Mouse (Mus musculus): ENCODE data around the gene Acd.

Acd gene

DNA sequence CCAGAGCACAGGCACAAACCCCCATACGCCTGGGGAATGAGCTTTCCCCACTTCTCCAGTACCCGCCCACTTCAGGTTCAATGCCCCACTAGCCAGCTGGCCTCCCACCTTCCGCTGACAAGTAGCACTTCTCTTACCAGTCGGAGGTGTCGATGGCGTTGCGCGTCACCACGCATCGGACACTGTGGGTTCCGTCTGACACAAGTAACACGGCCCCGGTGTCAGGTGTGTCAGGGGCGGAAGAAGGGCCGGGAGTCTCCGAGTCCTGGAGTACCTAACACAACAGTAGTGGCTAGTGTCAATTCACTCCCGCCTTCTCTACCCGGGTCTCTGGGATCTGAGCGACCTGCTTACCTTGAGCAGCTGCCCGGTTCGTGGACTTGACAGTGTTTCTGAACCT is 336 bp downstream of the Acd start:
- peak; percentile 62 for DNase-seq

DNA sequence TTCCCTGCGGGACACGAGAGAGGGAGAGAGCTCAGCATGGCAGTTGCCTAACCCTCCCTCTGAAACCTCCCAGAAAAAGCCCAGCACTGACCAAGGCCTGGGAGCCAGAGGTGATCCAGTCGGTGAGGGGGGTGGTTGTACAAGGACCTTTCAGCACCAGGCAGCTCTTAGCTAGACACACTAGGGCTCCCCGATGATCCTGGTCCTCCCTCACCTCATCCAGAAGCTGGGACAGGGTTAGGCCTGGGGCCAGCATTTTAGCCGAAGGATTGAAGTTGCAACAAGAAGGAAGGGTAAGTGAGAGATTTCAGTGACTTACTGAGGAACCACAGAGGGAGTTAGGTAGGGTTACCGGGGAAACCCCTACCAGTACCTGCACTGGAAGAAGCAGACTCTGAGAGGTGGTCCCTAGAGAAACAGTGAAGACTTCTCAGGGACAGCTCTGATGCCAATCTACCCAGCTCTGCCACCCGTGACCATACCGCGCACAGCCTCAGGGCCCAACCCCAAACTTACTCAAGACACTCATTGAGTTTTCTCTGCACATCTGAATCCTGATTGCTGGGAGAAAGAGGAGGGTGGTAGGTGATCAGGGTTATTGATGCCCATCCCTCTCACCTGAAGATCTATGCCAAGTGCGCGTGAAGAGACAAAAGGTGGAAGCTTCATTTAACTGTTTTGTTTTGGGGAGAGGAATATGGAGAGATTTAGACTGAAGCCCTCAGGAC is 1.2 kb downstream of the Acd start:
- no peak for DNase-seq

DNA sequence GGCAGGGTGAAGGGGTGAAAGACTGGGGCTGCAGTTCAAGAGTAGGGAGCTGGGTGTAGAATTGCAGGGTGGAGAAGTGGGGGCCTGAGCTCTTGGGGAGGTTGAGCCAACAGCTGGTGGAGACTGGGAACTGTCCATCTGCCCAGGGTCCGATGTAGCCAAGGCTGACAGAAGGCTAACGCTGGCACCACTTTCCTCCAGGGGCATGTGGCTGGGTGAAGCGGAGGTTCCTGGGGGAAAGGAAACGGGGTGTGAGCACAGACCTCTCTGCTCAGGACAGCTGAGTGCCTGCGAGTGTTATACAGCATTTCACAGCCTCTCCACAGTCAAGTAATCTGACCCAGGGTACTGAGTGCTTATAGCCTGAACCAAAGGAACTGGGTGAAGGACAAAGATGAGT is 2.2 kb downstream of the Acd start:
- no peak for DNase-seq

DNA sequence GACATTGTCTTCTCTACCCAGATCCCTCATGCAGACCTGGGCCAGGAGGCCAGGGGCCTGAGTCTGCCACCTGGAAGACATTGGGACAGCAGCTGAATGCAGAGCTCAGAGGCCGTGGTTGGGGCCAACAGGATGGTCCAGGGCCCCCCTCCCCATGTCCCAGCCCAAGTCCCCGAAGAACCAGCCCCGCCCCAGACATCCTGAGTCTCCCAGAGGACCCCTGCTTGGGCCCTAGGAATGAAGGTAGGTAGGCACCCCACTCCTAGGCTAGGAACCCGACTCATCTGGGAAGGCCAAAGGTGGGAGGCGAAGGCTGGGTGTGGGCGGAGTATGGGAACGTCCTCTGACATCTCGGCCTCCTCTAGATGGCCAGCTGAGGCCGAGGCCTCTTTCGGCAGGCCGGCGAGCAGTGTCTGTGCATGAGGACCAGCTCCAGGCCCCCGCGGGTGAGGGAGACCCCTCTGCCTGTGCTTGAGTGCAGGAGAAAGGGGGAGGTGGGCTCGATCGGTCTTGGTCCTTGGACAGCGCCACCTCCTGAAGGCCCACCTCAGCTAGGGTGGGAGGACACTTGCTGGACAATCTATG is 3.6 kb downstream of the Acd start:
- no peak for DNase-seq

DNA sequence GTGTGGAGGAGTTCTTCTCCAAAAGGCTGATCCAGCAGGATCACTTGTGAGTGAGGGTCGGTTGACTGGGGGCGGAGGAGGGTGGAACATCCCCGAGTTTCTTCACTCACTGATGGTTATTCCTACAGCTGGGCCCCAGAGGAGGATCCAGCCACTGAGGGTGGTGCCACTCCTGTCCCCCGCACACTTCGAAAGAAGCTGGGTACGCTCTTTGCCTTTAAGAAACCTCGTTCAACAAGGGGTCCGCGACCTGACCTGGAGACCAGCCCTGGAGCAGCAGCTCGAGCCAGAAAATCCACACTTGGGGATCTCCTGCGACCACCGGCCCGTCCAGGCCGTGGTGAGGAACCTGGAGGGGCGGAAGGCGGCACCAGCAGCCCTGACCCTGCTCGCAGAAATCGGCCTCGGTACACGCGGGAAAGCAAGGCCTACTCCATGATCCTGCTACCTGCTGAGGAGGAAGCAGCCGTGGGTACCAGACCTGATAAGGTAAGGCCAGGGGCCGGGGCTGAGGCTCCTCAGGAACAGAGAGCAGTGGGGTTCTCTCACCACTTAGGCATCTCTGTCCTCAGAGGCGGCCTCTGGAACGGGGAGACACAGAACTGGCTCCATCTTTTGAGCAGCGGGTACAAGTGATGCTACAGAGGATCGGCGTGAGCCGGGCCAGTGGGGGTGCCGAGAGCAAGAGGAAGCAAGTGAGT is 5.7 kb downstream of the Acd start:
- no peak for DNase-seq

DNA sequence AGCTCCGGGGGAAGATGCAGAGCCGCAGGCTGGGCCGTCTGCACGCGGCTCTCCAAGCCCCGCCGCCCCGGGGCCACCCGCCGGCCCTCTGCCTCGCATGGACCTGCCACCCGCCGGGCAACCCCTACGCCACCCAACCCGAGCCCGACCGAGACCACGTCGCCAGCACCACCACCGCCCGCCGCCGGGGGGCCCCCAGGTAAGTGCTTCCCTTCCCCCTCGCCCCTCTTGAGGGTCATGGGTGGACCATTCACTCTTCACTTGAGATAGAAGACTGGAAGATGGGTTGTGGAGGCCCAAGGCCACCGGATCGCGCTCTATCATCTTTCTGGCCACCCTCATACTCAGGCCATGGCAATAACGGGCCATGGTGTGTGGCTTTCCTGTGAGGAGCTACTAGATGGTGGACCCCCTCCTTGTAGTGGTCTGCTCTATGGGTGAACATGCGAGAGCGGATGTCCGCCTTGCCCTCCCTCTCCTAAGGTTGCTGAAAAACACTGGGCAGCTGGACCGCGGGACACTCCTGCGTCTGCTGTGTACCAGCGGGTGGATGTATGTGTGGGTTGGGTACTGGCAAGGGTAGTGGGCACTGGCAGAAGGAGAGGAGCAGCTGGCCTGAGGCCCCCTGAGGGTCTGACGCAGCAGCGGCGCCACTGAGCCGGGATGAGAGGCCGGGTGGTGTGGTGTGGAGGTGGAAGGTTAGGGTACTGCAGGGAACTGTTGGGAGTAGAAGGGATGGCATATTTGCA is 6.7 kb downstream of the Acd start:
- no peak for DNase-seq

DNA sequence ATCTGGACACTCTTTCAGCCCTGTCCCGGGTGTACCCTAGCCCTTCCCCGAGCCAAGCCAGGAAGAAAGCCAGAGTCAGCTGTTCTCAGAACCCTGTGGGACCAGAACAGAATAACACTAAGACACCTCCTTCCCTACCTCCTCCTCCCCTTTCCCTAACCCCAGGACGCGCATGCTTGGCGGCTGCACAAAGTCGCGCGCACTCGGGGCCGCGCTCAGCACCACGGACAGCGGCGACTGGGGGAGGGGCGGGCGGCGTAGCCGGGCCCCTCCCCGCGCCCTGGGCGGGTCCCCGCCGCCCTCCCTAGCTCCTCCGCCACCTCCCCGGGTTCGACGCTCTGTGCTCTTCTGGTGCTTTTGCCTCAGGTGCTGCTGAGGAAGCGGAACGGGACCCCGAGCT is 7.3 kb downstream of the Acd start:
- no peak for DNase-seq

DNA sequence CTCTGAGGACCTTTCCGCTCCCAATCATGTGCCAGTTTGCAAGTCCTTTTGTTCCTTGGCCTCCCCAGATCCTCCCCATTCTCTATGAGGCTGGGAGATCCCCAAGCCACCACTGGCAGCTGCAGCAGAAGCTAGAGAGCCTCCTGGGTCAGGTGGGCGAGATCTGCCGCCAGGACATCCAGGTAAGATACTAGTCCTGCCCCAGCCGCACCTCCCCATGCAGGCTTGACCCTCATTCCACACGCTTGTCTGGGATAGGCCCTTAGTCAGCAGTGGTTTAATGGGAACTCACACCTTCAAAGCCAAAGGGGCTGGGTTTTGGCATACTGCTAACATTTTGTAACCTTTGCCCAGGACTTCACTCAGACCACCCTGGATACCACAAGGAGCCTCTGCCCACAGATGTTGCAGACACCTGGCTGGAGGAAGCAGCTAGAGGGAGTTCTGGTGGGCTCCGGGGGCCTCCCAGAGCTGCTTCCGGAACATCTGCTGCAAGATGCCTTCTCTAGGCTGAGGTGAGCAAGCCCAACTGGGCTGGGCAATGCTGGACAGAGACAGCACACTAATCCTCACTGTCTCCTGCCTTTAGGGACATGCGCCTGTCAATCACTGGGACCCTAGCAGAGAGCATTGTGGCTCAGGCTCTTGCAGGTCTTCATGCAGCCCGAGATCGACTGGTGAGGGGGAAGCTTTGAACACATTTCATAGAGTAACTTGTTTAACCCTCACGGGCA is 8.3 kb downstream of the Acd start:
- DNase-seq: no peak

DNA sequence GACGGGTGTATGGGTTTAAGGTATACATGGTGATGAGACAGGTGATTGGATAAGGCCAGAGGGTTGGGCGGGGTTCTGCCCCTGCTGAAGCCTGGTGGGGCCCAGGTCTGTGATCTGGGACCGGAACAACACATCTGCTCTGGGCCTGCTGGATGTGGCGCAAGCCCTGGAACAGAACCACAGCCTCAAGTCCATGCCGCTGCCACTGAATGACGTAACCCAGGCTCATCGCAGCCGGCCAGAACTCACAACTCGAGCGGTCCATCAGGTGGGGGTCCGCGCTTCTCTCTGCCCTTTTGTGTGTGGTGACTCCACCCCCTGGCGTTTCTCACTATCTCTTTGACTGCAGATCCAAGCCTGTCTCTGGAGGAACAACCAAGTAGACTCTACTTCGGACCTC is 9.9 kb downstream of the Acd start:
- no peak for DNase-seq

DNA sequence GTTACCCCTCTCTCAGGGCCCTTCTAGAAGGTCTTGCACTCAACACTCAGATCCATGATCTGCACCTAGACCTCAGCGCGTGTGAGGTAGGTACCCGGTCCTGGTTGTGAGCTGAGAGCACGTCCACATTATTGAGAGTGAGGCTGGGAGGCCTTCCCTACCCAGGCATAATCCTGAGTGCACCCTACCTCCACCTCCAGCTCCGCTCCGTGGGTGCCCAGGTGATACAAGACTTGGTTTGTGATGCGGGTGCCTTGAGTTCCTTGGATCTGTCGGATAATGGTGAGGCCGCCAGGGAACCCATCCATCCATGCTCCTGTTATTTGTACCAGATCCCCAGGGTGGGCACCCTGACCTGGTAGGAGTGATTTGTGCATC is 10.9 kb downstream of the Acd start:
- no peak for DNase-seq

DNA sequence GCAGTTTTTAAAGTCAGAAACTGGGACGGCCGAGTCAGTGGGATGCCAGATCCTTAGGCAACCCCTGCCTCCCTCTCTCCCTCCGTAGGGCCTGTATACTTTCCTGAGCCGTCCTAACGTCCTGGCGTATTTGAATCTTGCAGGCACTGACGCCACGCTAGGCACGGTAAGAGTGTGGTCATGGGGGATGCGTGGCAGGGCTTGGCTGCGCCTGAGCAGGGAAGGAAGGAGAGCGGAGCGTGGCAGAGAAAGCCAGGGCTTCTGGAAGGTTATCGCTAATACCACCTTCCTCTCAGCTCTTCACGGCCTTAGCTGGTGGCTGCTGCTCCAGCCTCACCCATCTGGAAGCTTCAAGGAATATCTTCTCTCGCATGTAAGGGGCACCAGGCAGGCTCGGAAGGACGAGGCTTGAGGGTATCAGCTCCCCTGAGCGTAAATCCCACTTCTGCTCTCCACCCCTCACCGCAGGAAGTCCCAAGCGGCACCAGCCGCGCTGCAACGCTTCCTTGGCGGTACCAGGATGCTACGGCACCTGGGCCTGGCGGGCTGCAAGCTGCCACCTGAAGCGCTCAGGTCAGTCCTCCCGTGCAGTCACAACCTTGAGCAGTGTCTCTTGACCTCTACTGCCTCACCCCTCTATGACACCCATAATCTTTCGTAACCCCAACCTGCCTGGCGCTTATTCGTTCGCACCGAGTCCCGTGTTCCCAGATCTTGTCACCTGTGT is 11.5 kb downstream of the Acd start:
- DNase-seq: no peak

DNA sequence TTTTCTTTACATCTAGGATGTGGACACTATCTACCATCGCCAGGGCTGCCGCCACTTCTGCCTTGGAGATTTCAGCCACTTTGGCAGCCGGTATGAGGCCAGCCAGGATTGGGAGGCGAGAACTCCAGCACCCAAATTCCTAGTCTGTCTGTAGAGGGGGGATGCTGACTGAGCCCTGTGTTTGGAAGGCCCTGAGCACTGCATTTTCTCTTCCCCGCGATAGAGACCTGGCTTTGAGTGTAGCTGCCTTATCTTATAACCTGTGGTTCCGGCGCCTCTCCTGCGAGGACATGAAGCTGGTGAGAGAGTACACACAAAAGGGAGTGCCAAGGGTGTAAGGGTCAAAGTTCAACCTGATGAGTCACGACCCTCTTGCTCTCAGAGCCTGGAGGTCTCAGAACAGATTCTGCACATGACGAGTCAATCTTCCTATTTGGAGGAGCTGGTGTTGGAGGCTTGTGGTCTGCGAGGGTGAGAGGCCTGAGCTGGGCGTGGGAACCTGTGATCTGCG is 12.6 kb downstream of the Acd start:
- no peak for DNase-seq

DNA sequence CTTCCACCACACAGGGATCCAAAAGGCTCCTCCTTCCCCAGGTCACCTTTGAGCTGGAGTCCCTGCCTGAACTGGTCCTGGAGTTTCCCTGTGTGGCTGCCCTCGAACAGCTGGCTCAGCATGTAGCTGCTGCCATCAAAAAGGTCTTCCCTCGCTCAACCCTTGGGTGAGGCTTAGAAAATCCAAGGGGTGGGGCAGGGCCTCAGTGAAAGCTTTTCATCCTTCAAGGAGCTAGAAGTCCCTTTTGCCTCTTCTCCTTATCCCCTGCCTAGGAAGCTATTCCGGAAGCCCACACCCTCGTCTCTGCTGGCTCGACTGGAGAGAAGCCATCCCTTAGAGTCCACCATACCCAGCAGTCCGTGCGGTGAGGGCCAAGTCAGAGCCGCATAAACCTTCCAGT is 13.4 kb downstream of the Acd start:
- peak; percentile 17 for DNase-seq

DNA sequence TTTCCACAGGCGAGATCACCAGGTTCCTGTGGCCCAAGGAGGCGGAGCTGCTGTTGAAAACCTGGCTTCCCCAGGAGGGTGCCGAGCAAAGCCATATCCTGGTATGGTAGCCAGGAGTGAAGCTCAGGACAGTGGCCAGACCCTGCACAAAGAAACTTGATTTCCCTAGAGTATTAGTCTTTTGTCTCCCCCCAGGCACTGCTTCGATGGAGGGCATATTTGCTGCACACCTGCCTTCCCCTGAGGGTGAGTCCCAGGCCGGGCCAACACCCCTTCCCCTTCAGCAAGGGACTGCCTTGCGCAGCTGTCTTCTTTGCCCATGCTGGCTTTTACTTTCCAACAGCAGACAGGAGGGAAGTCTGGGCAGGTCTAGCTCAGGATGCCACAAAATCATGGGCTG is 14.4 kb downstream of the Acd start:
- DNase-seq: peak; percentile 66

DNA sequence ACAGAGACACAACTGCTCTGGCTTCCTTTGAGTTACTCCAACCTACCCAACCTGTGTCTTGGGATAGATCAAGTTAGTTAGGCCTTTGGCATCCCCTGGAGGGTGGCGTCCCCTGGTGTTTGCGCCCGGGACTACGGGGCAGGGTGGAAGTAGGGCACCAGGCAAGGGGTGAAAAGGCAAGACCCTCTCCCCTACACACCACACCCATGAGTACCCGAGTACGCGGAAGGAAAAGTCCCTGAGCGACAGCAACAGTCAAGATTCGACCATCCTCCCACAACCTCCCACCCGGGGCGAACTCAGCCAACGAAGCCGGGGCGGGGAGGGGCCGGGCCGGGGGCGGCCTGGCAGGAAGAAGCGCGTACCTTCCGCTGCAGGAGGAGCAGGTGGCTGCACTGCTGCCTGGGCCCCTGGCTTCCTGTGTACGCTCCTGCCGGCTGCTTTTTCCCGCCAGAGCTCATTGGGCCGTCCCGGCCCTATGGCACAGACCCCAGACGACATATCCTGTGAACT is 15.1 kb downstream of the Acd start, which contains the start of gene Carmil2:
TSS of gene Carmil2 (plus strand) at position 479 of the 513 bp plus-strand sequence.
- peak; percentile 98 for DNase-seq

DNA sequence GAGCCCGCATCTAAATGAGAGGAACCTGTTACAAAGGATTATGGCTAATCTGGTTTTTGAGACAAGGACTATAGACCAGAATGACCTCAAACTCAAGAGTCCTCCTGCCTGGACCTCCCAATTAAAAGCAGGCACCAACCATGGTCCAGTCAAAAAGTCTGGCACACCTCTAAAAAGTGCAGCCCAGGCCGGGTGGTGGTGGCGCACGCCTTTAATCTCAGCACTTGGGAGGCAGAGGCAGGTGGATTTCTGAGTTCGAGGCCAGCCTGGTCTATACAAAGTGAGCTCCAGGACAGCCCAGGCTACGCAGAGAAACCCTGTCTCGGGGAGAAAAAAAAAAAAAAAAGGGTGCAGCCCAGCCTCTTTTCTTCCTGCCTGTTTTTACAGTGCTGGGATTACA is 15.6 kb downstream of the Acd start:
- no peak for DNase-seq

DNA sequence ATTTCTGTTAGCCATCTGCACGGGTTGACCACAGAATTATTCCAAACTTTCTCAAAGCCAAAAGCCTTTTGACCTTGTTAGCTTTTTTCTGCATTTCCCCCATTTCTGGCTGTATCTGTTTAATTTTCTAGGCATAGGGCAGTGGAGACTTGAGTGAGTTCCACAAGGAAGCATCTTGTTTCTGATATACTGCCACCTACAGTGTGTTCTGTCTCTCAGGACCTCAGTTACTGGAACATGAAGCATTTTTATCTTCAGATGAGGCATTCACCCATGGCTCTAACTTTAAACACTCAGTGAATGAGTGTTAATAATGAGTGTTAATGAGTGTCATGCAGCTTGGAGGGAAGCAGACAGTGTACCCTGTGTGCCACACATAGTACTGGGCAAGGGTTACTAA is 23.0 kb downstream of the Acd start:
- no peak for DNase-seq

DNA sequence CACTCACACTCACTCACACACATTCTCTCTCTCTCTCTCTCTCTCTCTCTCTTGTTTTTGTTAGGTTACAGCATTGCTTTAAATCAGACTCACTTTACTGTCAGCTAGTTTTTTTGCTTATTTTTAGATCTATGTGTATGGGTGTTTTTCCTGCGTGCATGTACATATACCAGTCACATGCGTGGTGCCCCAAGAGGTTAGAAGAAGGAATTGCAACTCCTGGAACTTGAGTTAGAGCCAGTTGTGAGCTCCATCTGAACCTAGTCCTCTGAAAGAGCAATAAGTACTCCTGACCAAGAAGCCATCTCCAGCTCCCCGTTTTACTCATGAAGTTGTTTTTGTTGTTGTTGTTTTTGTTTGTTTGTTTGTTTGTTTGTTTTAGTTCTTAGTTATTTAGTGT is 39.7 kb downstream of the Acd start:
- DNase-seq: peak; percentile 61

DNA sequence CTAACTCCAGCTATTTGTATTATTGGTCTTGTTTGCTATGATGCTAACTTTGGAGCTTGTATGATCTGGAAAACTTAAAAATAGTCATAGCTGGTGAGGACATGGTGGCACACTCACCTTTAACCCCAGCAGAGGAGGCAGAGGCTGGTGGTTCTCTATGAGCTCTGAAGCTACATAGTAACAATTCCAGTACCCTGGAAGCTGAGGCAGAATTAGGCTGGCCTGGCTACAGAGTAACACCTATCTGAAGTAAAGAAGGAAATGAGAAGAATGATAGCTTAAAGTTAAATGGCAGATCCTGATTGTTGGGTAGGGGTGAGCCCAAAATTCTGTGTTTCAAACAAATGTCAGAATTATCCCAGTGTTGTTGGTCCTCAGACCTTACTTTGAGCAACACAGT is 43.3 kb downstream of the Acd start:
- DNase-seq: no peak

DNA sequence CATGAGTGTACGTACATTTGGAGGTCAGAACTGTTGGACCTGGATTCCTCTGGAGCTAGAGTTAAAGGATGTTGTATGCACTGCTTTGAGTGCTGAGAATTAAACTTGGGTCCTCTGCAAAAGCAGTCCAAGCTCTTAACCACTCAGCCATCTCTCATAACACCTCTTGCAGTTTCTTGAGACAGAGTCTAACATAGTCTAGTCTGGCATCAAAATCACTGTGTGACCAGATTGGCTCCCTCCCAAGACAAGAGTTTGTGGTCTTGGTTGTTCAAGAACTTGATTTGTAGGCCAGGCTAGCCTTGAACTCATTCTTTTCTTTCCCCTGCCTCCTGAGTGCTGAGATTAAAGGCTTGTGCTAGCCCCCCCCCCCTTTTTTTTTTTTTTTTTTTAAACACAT is 52.0 kb downstream of the Acd start:
- DNase-seq: no peak

Data from thymus, postnatal 14 days (tissue).